ENCODE assay signal across 21 mouse cellular contexts in the genomic region with DNA sequence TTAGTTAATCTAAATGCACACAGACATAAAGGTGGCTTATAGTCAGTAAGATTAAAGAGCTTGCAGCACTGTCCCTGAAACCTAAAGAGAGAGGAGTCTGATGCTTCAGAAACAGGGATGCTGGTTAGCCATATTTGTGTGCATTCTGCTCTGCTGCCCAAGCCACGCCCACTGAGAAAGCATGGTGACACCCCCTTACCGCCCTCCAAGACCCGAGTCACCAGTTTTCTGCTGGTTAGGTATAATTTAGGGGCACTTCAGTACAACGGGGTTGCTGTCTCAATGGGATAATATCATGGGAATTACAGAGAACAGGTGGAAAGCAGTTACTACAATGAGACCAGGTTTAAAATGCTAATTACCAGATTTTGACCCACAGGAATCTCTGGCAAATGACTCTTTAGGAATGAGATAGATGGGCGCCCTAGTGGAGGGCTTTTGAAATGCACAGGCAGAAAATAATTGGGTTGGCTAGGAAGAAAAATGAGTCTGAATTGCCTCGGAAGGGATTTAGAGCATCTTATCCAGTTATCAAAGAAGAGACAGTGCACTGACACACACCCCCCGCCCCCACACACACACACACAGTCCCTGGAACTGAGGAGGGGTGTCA.
A peak's percentile ranks its signal among the peaks of the same experiment; 100 is the strongest.
DNase-seq lines count a peak whose midpoint lies in the region; ATAC-seq and TF ChIP-seq lines count a peak whose summit lies in the region.
"Had no signal": no experiment of that assay in that cellular context is flagged by ENCODE, and none has a peak within 500 bp of the region (broad histone marks: within the 10 kb centered on the region; RNA-seq: fewer than 3 reads in every experiment).

No protein-coding gene starts in this region.

- DNase-seq in forebrain, embryonic 10.5 days (ENCODE audit: extremely low spot score, low spot score), result no peak
- DNase-seq in kidney, postnatal 0 days (ENCODE audit: low spot score), result no peak
- DNase-seq in A20 (ENCODE audit: low read depth, low spot score) (peak; percentile 43), ZHBTc4 (ENCODE audit: low read depth, low spot score) (peak; percentile 40)
- DNase-seq in ovary, adult 18-20 months (ENCODE audit: low spot score), result no peak
- DNase-seq in natural killer cell, adult 2 months (ENCODE audit: low spot score in 2 of 2), result no peak
- DNase-seq: B cell, adult 2 months; cerebellum, postnatal 25 days; kidney, adult 2 months; kidney, postnatal 4 days; lung, postnatal 36 days; right cerebral cortex, postnatal 14 days; thymus, adult 18-20 months had no signal

- no peaks in the 10 kb centered on the region for H3K4me1 ChIP-seq in forebrain, embryonic 13.5 days
- peaks cover 7% of the 10 kb centered on the region; the same call in 1 of the 2 replicates for H3K4me1 ChIP-seq in forebrain, embryonic 10.5 days
- no peaks in the 10 kb centered on the region for H3K4me1 ChIP-seq in kidney, postnatal 0 days (replicated peaks; ENCODE audit: insufficient read depth, low read length)
- H3K4me1 ChIP-seq in kidney, embryonic 14.5 days (ENCODE audit: control insufficient read depth, insufficient read depth, low read length), result no peaks in the 10 kb centered on the region
- H3K4me1 ChIP-seq: embryonic facial prominence, embryonic 15.5 days; hindbrain, embryonic 15.5 days; limb, embryonic 12.5 days; liver, embryonic 15.5 days; midbrain, embryonic 10.5 days had no signal

- 28% methylated on average over 7 of the region's 7 CpGs for WGBS in forebrain, embryonic 13.5 days
- WGBS in forebrain, embryonic 10.5 days, result 42% methylated on average over 7 of the region's 7 CpGs
- 61% methylated on average over 7 of the region's 7 CpGs for WGBS in kidney, postnatal 0 days
- 58% methylated on average over 7 of the region's 7 CpGs for WGBS in kidney, embryonic 14.5 days

- H3K27me3 ChIP-seq in forebrain, embryonic 13.5 days, result no peaks in the 10 kb centered on the region
- no peaks in the 10 kb centered on the region for H3K27me3 ChIP-seq in forebrain, embryonic 10.5 days (ENCODE audit: poor library complexity, severe bottlenecking)
- no peaks in the 10 kb centered on the region for H3K27me3 ChIP-seq in kidney, postnatal 0 days (ENCODE audit: insufficient read depth, low read length)
- H3K27me3 ChIP-seq in kidney, embryonic 14.5 days (ENCODE audit: control insufficient read depth, insufficient read depth, low read length), result no peaks in the 10 kb centered on the region
- H3K27me3 ChIP-seq: embryonic facial prominence, embryonic 15.5 days; hindbrain, embryonic 15.5 days; limb, embryonic 12.5 days; liver, embryonic 15.5 days had no signal

- no peaks in the 10 kb centered on the region for H3K9me3 ChIP-seq in forebrain, embryonic 13.5 days (replicated peaks)
- H3K9me3 ChIP-seq in forebrain, embryonic 10.5 days, result no peaks in the 10 kb centered on the region
- H3K9me3 ChIP-seq in kidney, postnatal 0 days (replicated peaks; ENCODE audit: low read length), result no peaks in the 10 kb centered on the region
- H3K9me3 ChIP-seq in kidney, embryonic 14.5 days (ENCODE audit: control insufficient read depth, low read length), result no peaks in the 10 kb centered on the region
- H3K9me3 ChIP-seq: embryonic facial prominence, embryonic 15.5 days; hindbrain, embryonic 15.5 days; limb, embryonic 12.5 days; liver, embryonic 15.5 days; midbrain, embryonic 10.5 days had no signal

- TF ChIP-seq CTCF in kidney, postnatal 0 days (IDR thresholded peaks at IDR 0.05; ENCODE audit: low read depth), result 0 out of 2 replicates have a peak, but pooled peaks have one; percentile 25

- no peaks in the 10 kb centered on the region for H3K36me3 ChIP-seq in forebrain, embryonic 13.5 days (ENCODE audit: poor library complexity, severe bottlenecking)
- no peaks in the 10 kb centered on the region for H3K36me3 ChIP-seq in forebrain, embryonic 10.5 days (replicated peaks)
- no peaks in the 10 kb centered on the region for H3K36me3 ChIP-seq in kidney, postnatal 0 days (ENCODE audit: insufficient read depth, low read length)
- H3K36me3 ChIP-seq in kidney, embryonic 14.5 days (ENCODE audit: control insufficient read depth, insufficient read depth, low read length), result no peaks in the 10 kb centered on the region
- H3K36me3 ChIP-seq: embryonic facial prominence, embryonic 15.5 days; G1E; hindbrain, embryonic 15.5 days; limb, embryonic 12.5 days; liver, embryonic 15.5 days; midbrain, embryonic 10.5 days had no signal

- H3K4me2 ChIP-seq in forebrain, embryonic 13.5 days, result no peak overlapping the region
- H3K4me2 ChIP-seq in kidney, postnatal 0 days (ENCODE audit: low read length), result no peak overlapping the region
- no peak overlapping the region for H3K4me2 ChIP-seq in kidney, embryonic 14.5 days (replicated peaks; ENCODE audit: low read depth, low read length)
- H3K4me2 ChIP-seq: embryonic facial prominence, embryonic 15.5 days; hindbrain, embryonic 15.5 days; limb, embryonic 12.5 days; liver, embryonic 15.5 days had no signal

- peak; percentile 16; the same call in 1 of the 2 replicates for ATAC-seq in forebrain, embryonic 13.5 days
- ATAC-seq in kidney, postnatal 0 days (replicated peaks; ENCODE audit: low FRiP score, low read depth), result no peak
- ATAC-seq in kidney, embryonic 14.5 days (ENCODE audit: low FRiP score, low TSS enrichment), result no peak

- H3K9ac ChIP-seq in forebrain, embryonic 13.5 days, result no peak overlapping the region
- H3K9ac ChIP-seq in kidney, postnatal 0 days (ENCODE audit: low read depth, low read length), result no peak overlapping the region
- H3K9ac ChIP-seq in kidney, embryonic 14.5 days (ENCODE audit: low read depth, low read length), result no peak overlapping the region
- H3K9ac ChIP-seq: embryonic facial prominence, embryonic 15.5 days; hindbrain, embryonic 15.5 days; limb, embryonic 12.5 days; liver, embryonic 15.5 days had no signal

- no peak overlapping the region for H3K27ac ChIP-seq in forebrain, embryonic 13.5 days
- H3K27ac ChIP-seq in forebrain, embryonic 10.5 days, result no peak overlapping the region
- H3K27ac ChIP-seq in kidney, postnatal 0 days, result no peak overlapping the region
- H3K27ac ChIP-seq in kidney, embryonic 14.5 days (ENCODE audit: low read depth, low read length), result no peak overlapping the region
- H3K27ac ChIP-seq: embryonic facial prominence, embryonic 15.5 days; hindbrain, embryonic 15.5 days; limb, embryonic 12.5 days; liver, embryonic 15.5 days; midbrain, embryonic 10.5 days had no signal

- no peak overlapping the region for H3K4me3 ChIP-seq in forebrain, embryonic 13.5 days
- no peak overlapping the region for H3K4me3 ChIP-seq in forebrain, embryonic 10.5 days
- H3K4me3 ChIP-seq in kidney, postnatal 0 days (replicated peaks; ENCODE audit: low read depth, low read length), result no peak overlapping the region
- no peak overlapping the region for H3K4me3 ChIP-seq in kidney, embryonic 14.5 days (ENCODE audit: low read length)
- H3K4me3 ChIP-seq: embryonic facial prominence, embryonic 15.5 days; hindbrain, embryonic 15.5 days; limb, embryonic 12.5 days; liver, embryonic 15.5 days; midbrain, embryonic 10.5 days had no signal

Comparison
In these comparisons a context has a peak if more than half of its experiments do, and no peak if none do; other contexts are left out.
1. DNase-seq: peak in A20 (single experiment) and ZHBTc4 (single experiment); none in forebrain, embryonic 10.5 days (single experiment), kidney, postnatal 0 days (single experiment), ovary, adult 18-20 months (single experiment) and natural killer cell, adult 2 months (0 of 2).